Mouse (Mus musculus) E14TG2a.4 (cell line): ENCODE data around the gene Cxcl17.
"Not testable (repeated sequence)": the region's sequence is repeated elsewhere in the genome, so short reads cannot be mapped to it uniquely, and the experiment has no call there.

Experiments
- H3K27me3 ChIP-seq: 2 replicates; pipeline ENCODE4 v1.6.1; 2014; ENCODE audit warnings: low read length, control low read depth; ENCODE audit not compliant: insufficient read depth
- H3K36me3 ChIP-seq: 2 replicates; pipeline ENCODE4 v1.6.1; 2014; ENCODE audit warnings: low read length, control low read depth; ENCODE audit not compliant: insufficient read depth
- H3K4me1 ChIP-seq: replicated peaks from 2 replicates; pipeline ENCODE4 v1.6.1; 2014; ENCODE audit warnings: low read depth, low read length, control low read depth
- H3K4me3 ChIP-seq: replicated peaks from 2 replicates; pipeline ENCODE4 v1.5.1; 2014; ENCODE audit warnings: mild to moderate bottlenecking, low read length
- H3K9me3 ChIP-seq: 2 replicates; pipeline ENCODE4 v1.6.1; 2014; ENCODE audit warnings: low read length, control low read depth
- CTCF ChIP-seq: conservative IDR thresholded peaks from 2 replicates; pipeline ENCODE4 v1.5.1; 2014; ENCODE audit warnings: low read length
- NANOG ChIP-seq: IDR thresholded peaks from 2 replicates; pipeline ENCODE4 v1.6.1; 2014; ENCODE audit warnings: borderline replicate concordance, low read length, mixed read lengths
- POU5F1 ChIP-seq: IDR thresholded peaks from 2 replicates; pipeline ENCODE4 v1.6.1; 2014; ENCODE audit warnings: low read length, borderline replicate concordance

Cxcl17 gene

GRCm38 (mm10) chr7:25412833-25413441 is at the start of gene Cxcl17:
Gene Cxcl17 (minus strand): TSS chr7:25412886.
- H3K4me3 ChIP-seq, result no peak within 1 kb of the TSS
- peaks cover 14% of the 10 kb centered on the region for H3K4me1 ChIP-seq
- H3K36me3 ChIP-seq, result peaks cover 23% of the 10 kb centered on the region
- H3K27me3 ChIP-seq, result no peaks in the 10 kb centered on the region
- H3K9me3 ChIP-seq, result no peaks in the 10 kb centered on the region
- no peak for TF ChIP-seq CTCF
- no peak for TF ChIP-seq NANOG
- TF ChIP-seq POU5F1, result no peak

GRCm38 (mm10) chr7:25462033-25462337 is 49.3 kb upstream of the Cxcl17 start:
- H3K4me1 ChIP-seq, H3K4me3 ChIP-seq, H3K9me3 ChIP-seq, H3K27me3 ChIP-seq: not testable (repeated sequence)
- H3K36me3 ChIP-seq, result peaks cover 29% of the 10 kb centered on the region

DNA sequence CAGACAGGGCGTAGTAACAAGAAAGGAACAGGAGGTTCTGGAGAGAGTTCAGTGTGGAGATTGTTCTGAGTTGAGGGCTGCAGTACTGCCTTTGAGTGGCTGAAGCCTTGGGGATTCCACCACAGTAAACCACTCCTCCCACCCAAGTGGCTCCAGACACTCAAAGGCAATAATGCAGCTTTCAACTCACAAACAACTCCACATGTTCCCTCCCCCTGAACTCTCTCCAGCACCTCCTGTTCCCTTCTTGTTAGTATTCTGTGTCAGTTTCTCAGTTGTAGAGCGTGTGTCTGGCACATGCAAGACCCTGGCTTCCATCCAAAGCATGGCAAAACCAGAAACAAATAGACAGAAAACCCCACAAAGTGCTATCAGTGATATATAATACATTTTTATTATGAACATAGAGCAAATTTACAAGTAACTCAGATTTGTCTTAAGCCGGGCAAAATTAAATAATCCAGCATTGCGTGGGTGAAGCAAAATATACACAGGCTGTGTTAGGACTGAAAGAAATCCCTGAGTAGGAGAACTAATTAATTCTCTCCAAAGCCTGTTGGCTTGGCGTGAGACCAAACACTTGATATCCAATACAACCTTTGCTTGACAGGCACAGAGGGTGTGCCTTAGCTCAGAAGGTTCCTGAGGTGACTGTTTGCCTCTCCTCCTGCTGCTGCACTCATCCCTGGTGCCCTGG is 48.8 kb upstream of the Cxcl17 start:
- not testable (repeated sequence) for H3K9me3 ChIP-seq, H3K27me3 ChIP-seq, H3K4me1 ChIP-seq, H3K4me3 ChIP-seq
- peaks cover 29% of the 10 kb centered on the region for H3K36me3 ChIP-seq

DNA sequence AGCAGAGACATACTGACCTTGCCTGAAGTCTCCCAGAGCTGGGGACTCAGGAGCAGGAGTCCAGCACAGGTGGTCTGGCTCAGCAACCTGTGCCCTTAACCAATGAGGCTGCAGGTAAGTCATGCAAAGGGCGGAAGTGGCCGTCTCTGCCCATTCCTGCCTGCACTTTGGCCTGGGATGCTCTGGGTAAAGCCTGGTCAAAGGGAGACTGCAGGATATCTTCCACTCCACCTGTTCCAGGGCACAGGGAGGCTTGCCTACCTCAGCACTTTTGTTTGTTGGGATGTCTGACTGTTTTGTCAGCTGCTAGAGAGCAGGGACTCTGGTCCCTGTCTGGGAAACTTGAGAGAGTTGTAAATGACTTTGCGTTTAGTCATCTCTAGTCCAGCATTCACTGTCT is 39.4 kb upstream of the Cxcl17 start:
- TF ChIP-seq NANOG (no peak), POU5F1 (no peak), CTCF (no peak)
- H3K36me3 ChIP-seq, result no peaks in the 10 kb centered on the region
- H3K4me1 ChIP-seq, result peaks cover 39% of the 10 kb centered on the region

DNA sequence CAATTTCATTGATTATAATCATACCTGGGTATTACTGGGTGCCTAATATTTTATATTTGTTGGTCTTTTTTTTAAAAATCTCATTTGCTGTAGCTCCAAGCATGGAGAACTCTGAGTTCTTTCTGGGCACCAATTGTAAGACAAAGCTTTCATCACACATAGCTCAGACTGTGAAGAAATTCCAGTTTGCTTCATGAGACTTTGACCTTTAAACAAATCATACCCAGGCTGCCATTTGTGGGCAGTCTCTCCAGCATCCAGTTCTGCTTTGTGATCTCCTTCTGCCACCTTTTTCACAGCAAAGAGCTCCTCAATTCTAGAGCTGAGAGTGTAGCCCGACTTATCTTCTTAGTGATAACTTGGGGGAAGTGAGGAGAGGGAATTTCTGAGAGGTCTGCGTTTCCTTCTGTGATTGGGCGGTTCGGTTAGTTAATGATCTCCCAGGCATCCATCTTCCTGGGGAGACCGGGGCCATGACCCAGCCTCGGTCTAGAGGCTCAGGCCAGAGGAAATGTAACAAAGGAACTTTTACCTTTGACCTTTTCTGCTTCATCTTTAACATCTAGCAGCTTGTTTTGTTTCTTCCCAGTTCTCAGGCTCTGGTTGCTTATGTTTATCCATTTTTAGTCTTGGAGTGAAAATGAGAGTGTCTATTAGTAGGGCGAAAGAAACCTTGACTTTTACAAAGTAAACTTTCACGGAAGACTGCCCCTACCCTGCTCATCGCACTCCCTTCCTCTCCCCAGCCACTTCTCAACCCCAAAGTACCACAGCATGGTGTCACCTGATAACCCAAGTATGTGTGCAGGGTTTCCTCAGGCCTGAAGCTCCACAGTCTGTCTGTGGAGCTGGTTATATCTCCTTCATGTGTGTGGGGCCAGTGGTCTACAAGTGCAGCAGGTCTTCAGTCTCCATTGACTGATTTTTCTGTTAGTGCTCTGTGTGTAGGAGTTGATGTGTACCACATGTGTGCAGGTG is 37.5 kb upstream of the Cxcl17 start:
- no peaks in the 10 kb centered on the region for H3K9me3 ChIP-seq
- no peaks in the 10 kb centered on the region for H3K36me3 ChIP-seq
- TF ChIP-seq CTCF (no peak), POU5F1 (no peak), NANOG (no peak)
- no peaks in the 10 kb centered on the region for H3K27me3 ChIP-seq
- H3K4me1 ChIP-seq, result peaks cover 39% of the 10 kb centered on the region
- peak overlapping the region; percentile 5; the same call in 1 of the 2 replicates for H3K4me3 ChIP-seq

More for the DNA sequence above, 39.4 kb upstream of the Cxcl17 start:
- Histone ChIP-seq H3K4me3 (no peak overlapping the region), H3K27me3 (no peaks in the 10 kb centered on the region), H3K9me3 (no peaks in the 10 kb centered on the region)

DNA sequence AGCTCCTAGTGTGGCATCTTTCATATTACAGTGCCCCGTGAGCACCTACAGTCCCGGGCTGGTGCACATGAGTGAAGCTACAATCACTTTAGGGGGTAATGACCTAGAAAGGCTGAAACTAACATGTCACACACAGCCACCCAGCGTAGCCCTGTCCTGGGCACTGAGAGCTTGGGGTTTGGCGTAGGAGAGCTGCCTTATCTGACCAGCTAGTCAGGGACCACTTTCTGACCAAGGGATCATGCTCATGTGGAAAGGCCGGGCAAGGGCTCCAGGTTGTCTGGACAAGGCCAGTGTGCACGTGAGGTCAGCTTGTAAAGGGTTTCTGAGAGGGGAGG is 28.1 kb upstream of the Cxcl17 start:
- no peak for TF ChIP-seq NANOG
- Histone ChIP-seq H3K9me3 (peaks cover 24% of the 10 kb centered on the region), H3K4me3 (no peak overlapping the region), H3K4me1 (peaks cover 41% of the 10 kb centered on the region), H3K27me3 (no peaks in the 10 kb centered on the region), H3K36me3 (peaks cover 10% of the 10 kb centered on the region; the same call in 1 of the 2 replicates)

- H3K4me3 ChIP-seq, result no peak overlapping the region
- TF ChIP-seq NANOG, result no peak
- no peak for TF ChIP-seq CTCF
- TF ChIP-seq POU5F1, result no peak
- H3K9me3 ChIP-seq, result peaks cover 24% of the 10 kb centered on the region
- H3K36me3 ChIP-seq, result peaks cover 10% of the 10 kb centered on the region; the same call in 1 of the 2 replicates
- peaks cover 47% of the 10 kb centered on the region for H3K4me1 ChIP-seq
- H3K27me3 ChIP-seq, result no peaks in the 10 kb centered on the region
Observed at GRCm38 (mm10) chr7:25439978-25440815, 27.5 kb upstream of the Cxcl17 start.

GRCm38 (mm10) chr7:25439124-25439822 is 26.6 kb upstream of the Cxcl17 start:
- Histone ChIP-seq H3K4me1 (peaks cover 56% of the 10 kb centered on the region), H3K27me3 (no peaks in the 10 kb centered on the region), H3K36me3 (peaks cover 10% of the 10 kb centered on the region; the same call in 1 of the 2 replicates), H3K9me3 (peaks cover 24% of the 10 kb centered on the region), H3K4me3 (no peak overlapping the region)
- no peak for TF ChIP-seq CTCF
- no peak for TF ChIP-seq POU5F1
- no peak for TF ChIP-seq NANOG
